Mouse (Mus musculus): Measurements from ENCODE around the gene Abhd16a. TPM values are rescaled to one million over a fixed set of nuclear protein-coding genes. Genes with fewer than 3 reads are reported as not detected.
A peak's percentile ranks its signal among the peaks of the same experiment; 100 is the strongest.
"Not testable (repeated sequence)": the region's sequence is repeated elsewhere in the genome, so short reads cannot be mapped to it uniquely, and the experiment has no call there.

The Abhd16a gene
- polyA plus RNA-seq, 1 experiment from 2014 or later, result 94.8 TPM

GRCm38 (mm10) chr17:35111774-35112173, 22.7 kb downstream of the Abhd16a start:
- Histone ChIP-seq H3K27me3 (no peaks in the 10 kb centered on the region), H3K4me1 (no peaks in the 10 kb centered on the region), H3K9me3 (no peaks in the 10 kb centered on the region), H3K9ac (no peak overlapping the region), H3K4me3 (no peak overlapping the region), H3K36me3 (peaks cover 27% of the 10 kb centered on the region), H3K4me2 (no peak overlapping the region), H3K27ac (no peak overlapping the region)
- no peak for ATAC-seq (ENCODE audit: borderline replicate concordance, extremely low read depth, low FRiP score, low TSS enrichment)
- WGBS, result 62% methylated on average over 9 of the region's 9 CpGs

GRCm38 (mm10) chr17:35115046-35116019, 26.3 kb downstream of the Abhd16a start, which contains the start of gene Ly6g5b:
Gene Ly6g5b (minus strand): TSS chr17:35115428.
- Histone ChIP-seq H3K27ac (no peak within 1 kb of the TSS), H3K4me3 (no peak within 1 kb of the TSS), H3K4me2 (no peak within 1 kb of the TSS), H3K9ac (no peak within 1 kb of the TSS), H3K27me3 (no peaks in the 10 kb centered on the region), H3K4me1 (peaks cover 8% of the 10 kb centered on the region), H3K36me3 (peaks cover 54% of the 10 kb centered on the region), H3K9me3 (no peaks in the 10 kb centered on the region)
- WGBS, result 84% methylated on average over 8 of the region's 8 CpGs
- no peak for ATAC-seq (ENCODE audit: borderline replicate concordance, extremely low read depth, low FRiP score, low TSS enrichment)

- Histone ChIP-seq H3K27me3 (no peaks in the 10 kb centered on the region), H3K9ac (peak overlapping the region; percentile 91), H3K4me2 (peak overlapping the region; percentile 95), H3K36me3 (peaks cover 46% of the 10 kb centered on the region), H3K4me3 (peak overlapping the region; percentile 81), H3K4me1 (peaks cover 30% of the 10 kb centered on the region), H3K9me3 (no peaks in the 10 kb centered on the region), H3K27ac (peak overlapping the region; percentile 60)
- no peak for ATAC-seq (ENCODE audit: borderline replicate concordance, extremely low read depth, low FRiP score, low TSS enrichment)
- under 1% methylated on average over 33 of the region's 33 CpGs for WGBS
These were observed 31.7 kb downstream of the Abhd16a start for GRCm38 (mm10) chr17:35120745-35121142.

GRCm38 (mm10) chr17:35121143-35121799, 32.2 kb downstream of the Abhd16a start, which contains the start of gene Gpank1:
Gene Gpank1 (plus strand): TSS chr17:35121455.
- peaks cover 33% of the 10 kb centered on the region for H3K4me1 ChIP-seq
- peak within 1 kb of the TSS; percentile 81 for H3K4me3 ChIP-seq
- H3K4me2 ChIP-seq, result peak within 1 kb of the TSS; percentile 95
- peaks cover 41% of the 10 kb centered on the region for H3K36me3 ChIP-seq
- peak within 1 kb of the TSS; percentile 86 for H3K27ac ChIP-seq
- peak within 1 kb of the TSS; percentile 91 for H3K9ac ChIP-seq
- H3K9me3 ChIP-seq, result no peaks in the 10 kb centered on the region
- peak; percentile 97 for ATAC-seq (ENCODE audit: borderline replicate concordance, extremely low read depth, low FRiP score, low TSS enrichment)
- WGBS, result under 1% methylated on average over 48 of the region's 50 CpGs
- H3K27me3 ChIP-seq, result no peaks in the 10 kb centered on the region

- WGBS, result under 1% methylated on average over 19 of the region's 19 CpGs
- ATAC-seq (ENCODE audit: borderline replicate concordance, extremely low read depth, low FRiP score, low TSS enrichment), result no peak; the same call in 1 of the 2 replicates
- no peaks in the 10 kb centered on the region for H3K9me3 ChIP-seq
- H3K4me3 ChIP-seq, result peak within 1 kb of the TSS; percentile 81
- peak within 1 kb of the TSS; percentile 86 for H3K27ac ChIP-seq
- H3K9ac ChIP-seq, result peak within 1 kb of the TSS; percentile 91
- peak within 1 kb of the TSS; percentile 95 for H3K4me2 ChIP-seq
- peaks cover 37% of the 10 kb centered on the region for H3K4me1 ChIP-seq
- H3K27me3 ChIP-seq, result no peaks in the 10 kb centered on the region
- H3K36me3 ChIP-seq, result peaks cover 37% of the 10 kb centered on the region
These were observed 32.8 kb downstream of the Abhd16a start, which contains the start of gene Csnk2b for GRCm38 (mm10) chr17:35121871-35122303. Gene Csnk2b (minus strand): TSS chr17:35122053.

- H3K9ac ChIP-seq, result not testable (repeated sequence)
These were observed 34.2 kb downstream of the Abhd16a start for GRCm38 (mm10) chr17:35123287-35123686.

GRCm38 (mm10) chr17:35124261-35124896, 35.3 kb downstream of the Abhd16a start:
- 89% methylated on average over 12 of the region's 12 CpGs for WGBS

More at GRCm38 (mm10) chr17:35123287-35123686, 34.2 kb downstream of the Abhd16a start:
- ATAC-seq (ENCODE audit: borderline replicate concordance, extremely low read depth, low FRiP score, low TSS enrichment); H3K27me3 ChIP-seq; H3K9me3 ChIP-seq; H3K27ac ChIP-seq; H3K4me2 ChIP-seq; H3K4me3 ChIP-seq: not testable (repeated sequence)
- H3K36me3 ChIP-seq, result peaks cover 26% of the 10 kb centered on the region
- H3K4me1 ChIP-seq, result peaks cover 48% of the 10 kb centered on the region
- WGBS, result 87% methylated on average over 9 of the region's 9 CpGs

GRCm38 (mm10) chr17:35125081-35125480, 36.0 kb downstream of the Abhd16a start:
- H3K4me1 ChIP-seq, result peaks cover 42% of the 10 kb centered on the region
- H3K4me3 ChIP-seq, result peak overlapping the region; percentile 67; the same call in 1 of the 2 replicates
- H3K4me2 ChIP-seq, result no peak overlapping the region; the same call in 1 of the 2 replicates
- H3K9me3 ChIP-seq, result no peaks in the 10 kb centered on the region
- peaks cover 10% of the 10 kb centered on the region; the same call in 1 of the 2 replicates for H3K36me3 ChIP-seq
- H3K27ac ChIP-seq, result peak overlapping the region; percentile 89; the same call in 1 of the 2 replicates
- 81% methylated on average over 1 of the region's 1 CpGs for WGBS
- no peaks in the 10 kb centered on the region for H3K27me3 ChIP-seq
- ATAC-seq (ENCODE audit: borderline replicate concordance, extremely low read depth, low FRiP score, low TSS enrichment), result no peak
- no peak overlapping the region for H3K9ac ChIP-seq

More at GRCm38 (mm10) chr17:35124261-35124896, 35.3 kb downstream of the Abhd16a start:
- not testable (repeated sequence) for ATAC-seq (ENCODE audit: borderline replicate concordance, extremely low read depth, low FRiP score, low TSS enrichment); H3K4me3 ChIP-seq; H3K4me2 ChIP-seq; H3K27me3 ChIP-seq; H3K9me3 ChIP-seq; H3K27ac ChIP-seq; H3K9ac ChIP-seq
- peaks cover 15% of the 10 kb centered on the region; the same call in 1 of the 2 replicates for H3K36me3 ChIP-seq
- H3K4me1 ChIP-seq, result peaks cover 48% of the 10 kb centered on the region

- Histone ChIP-seq H3K36me3 (peaks cover 10% of the 10 kb centered on the region; the same call in 1 of the 2 replicates), H3K9ac (peak overlapping the region; percentile 72), H3K9me3 (no peaks in the 10 kb centered on the region), H3K4me3 (peak overlapping the region; percentile 67), H3K27me3 (no peaks in the 10 kb centered on the region), H3K4me1 (peaks cover 37% of the 10 kb centered on the region), H3K27ac (peak overlapping the region; percentile 89), H3K4me2 (peak overlapping the region; percentile 69)
- WGBS, result 14% methylated on average over 6 of the region's 6 CpGs
- no peak for ATAC-seq (ENCODE audit: borderline replicate concordance, extremely low read depth, low FRiP score, low TSS enrichment)
These were observed 36.5 kb downstream of the Abhd16a start for GRCm38 (mm10) chr17:35125578-35125977.

GRCm38 (mm10) chr17:35126206-35126611, 37.1 kb downstream of the Abhd16a start, which contains the start of gene D17H6S53E:
Gene D17H6S53E (plus strand): TSS chr17:35126373.
- Histone ChIP-seq H3K9ac (peak within 1 kb of the TSS; percentile 72), H3K4me1 (peaks cover 37% of the 10 kb centered on the region), H3K9me3 (no peaks in the 10 kb centered on the region), H3K27ac (peak within 1 kb of the TSS; percentile 89), H3K4me3 (peak within 1 kb of the TSS; percentile 67), H3K36me3 (peaks cover 10% of the 10 kb centered on the region; the same call in 1 of the 2 replicates), H3K4me2 (peak within 1 kb of the TSS; percentile 69), H3K27me3 (no peaks in the 10 kb centered on the region)
- peak; percentile 50 for ATAC-seq (ENCODE audit: borderline replicate concordance, extremely low read depth, low FRiP score, low TSS enrichment)
- WGBS, result 0% methylated on average over 36 of the region's 36 CpGs

- peaks cover 10% of the 10 kb centered on the region; the same call in 1 of the 2 replicates for H3K36me3 ChIP-seq
- ATAC-seq (ENCODE audit: borderline replicate concordance, extremely low read depth, low FRiP score, low TSS enrichment), result no peak
- H3K27ac ChIP-seq, result 0 out of 2 replicates have a peak overlapping the region, but pooled peaks have one; percentile 89
- peak overlapping the region; percentile 69 for H3K4me2 ChIP-seq
- H3K27me3 ChIP-seq, result no peaks in the 10 kb centered on the region
- WGBS, result 54% methylated on average over 13 of the region's 13 CpGs
- H3K4me1 ChIP-seq, result peaks cover 34% of the 10 kb centered on the region
- H3K9ac ChIP-seq, result peak overlapping the region; percentile 72; the same call in 1 of the 2 replicates
- peak overlapping the region; percentile 67 for H3K4me3 ChIP-seq
- H3K9me3 ChIP-seq, result no peaks in the 10 kb centered on the region
These were observed 38.0 kb downstream of the Abhd16a start for GRCm38 (mm10) chr17:35127017-35127416.

All from lung, embryonic 15.5 days (tissue).